Mouse (Mus musculus) midbrain, embryonic 16.5 days (tissue): ENCODE results near the gene Ror1. TPM values are rescaled to one million over a fixed set of nuclear protein-coding genes. Genes with fewer than 3 reads are reported as not detected.

ENCODE experiments used
- polyA plus RNA-seq: library from polyadenylated mRNA; unstranded; fragments of >200 nt; fragmentation: Nextera tagmentation; extraction: Ambion mirVana; gene quantifications from 2 replicates; pipeline ENCODE4 v1.2.1, GENCODE M21; 2015

Ror1 gene
- polyA plus RNA-seq, 1 experiment from 2014 or later, result 0.84 TPM

Other genes with a start within 250 kb of the Ror1 start
- gene Pgm1, start 166.4 kb upstream of the Ror1 start, polyA plus RNA-seq, result 78.2 and 91.5 TPM in 2 replicates
- 12.4 and 12.9 TPM in 2 replicates for gene Itgb3bp, start 166.0 kb upstream of the Ror1 start, polyA plus RNA-seq